Mouse (Mus musculus): ENCODE measurements around the gene Zbtb44. TPM values are rescaled to one million over a fixed set of nuclear protein-coding genes. Genes with fewer than 3 reads are reported as not detected.
"Not testable (repeated sequence)": the region's sequence is repeated elsewhere in the genome, so short reads cannot be mapped to it uniquely, and the experiment has no call there.

The Zbtb44 gene
- total RNA-seq, 2 experiments from 2014 or later: 27.0 to 57.9 TPM

DNA sequence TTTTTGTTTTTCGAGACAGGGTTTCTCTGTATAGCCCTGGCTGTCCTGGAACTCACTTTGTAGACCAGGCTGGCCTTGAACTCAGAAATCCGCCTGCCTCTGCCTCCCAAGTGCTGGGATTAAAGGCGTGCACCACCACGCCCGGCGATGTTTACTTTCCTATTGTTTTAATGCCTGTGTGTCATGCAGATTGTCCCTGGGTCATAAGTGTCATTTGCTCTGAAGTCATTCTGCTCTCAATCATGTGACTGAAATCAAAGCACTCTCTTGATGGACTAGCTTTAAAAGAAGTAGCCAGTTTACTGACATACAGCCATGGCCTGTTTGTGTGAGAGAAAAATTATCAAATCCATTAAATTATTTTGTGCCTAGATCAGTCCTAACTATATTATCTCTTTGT, 21.1 kb downstream of the Zbtb44 start:
- ATAC-seq (replicated peaks; ENCODE audit: poor library complexity): not testable (repeated sequence)

DNA sequence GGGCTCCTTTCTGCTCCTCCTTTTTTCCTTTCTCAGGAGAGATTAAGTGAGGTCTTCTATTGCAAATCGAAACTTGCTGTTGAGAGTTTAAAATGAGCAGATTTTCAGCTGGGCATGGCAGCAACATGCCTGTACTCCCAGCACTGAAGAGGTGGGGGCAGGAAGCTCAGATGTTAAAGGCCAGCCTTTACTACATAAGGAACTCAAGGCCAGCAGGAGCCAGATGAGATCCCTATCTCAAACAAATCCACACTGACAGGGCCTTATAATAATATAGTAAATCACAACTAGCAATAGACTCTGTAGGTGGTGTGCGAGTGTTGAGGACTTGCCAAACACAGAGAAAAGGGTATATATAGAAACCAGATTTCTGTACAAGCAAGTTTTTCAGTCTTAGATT, 28.3 kb downstream of the Zbtb44 start:
- no peak for ATAC-seq (replicated peaks; ENCODE audit: poor library complexity)

GRCm38 (mm10) chr9:31070706-31071105, 40.3 kb downstream of the Zbtb44 start:
- ATAC-seq (replicated peaks; ENCODE audit: poor library complexity): no peak

GRCm38 (mm10) chr9:31072256-31072655, 41.8 kb downstream of the Zbtb44 start:
- ATAC-seq (replicated peaks; ENCODE audit: poor library complexity): no peak

DNA sequence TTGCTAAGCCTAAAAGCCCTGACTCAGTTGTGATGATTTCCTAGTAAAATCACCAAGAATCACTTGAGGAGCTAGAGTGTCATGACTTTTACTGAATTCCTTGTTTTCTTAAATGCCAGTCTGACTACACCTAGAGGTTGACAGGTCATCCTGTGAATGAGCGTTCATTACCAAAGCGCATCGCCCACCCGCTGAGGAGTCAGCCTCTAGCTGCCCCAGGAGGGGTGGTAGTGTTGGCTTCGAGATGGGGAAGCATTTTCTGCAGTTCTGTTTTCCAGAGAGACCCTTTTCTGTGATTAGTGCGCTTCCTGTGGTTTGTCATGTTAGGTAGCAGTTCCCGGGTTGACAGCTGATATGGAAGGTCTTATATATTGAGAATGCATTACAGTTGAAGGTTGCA, 43.4 kb downstream of the Zbtb44 start:
- ATAC-seq (replicated peaks; ENCODE audit: poor library complexity): no peak

GRCm38 (mm10) chr9:31074836-31075235, 44.4 kb downstream of the Zbtb44 start:
- ATAC-seq (replicated peaks; ENCODE audit: poor library complexity): no peak

DNA sequence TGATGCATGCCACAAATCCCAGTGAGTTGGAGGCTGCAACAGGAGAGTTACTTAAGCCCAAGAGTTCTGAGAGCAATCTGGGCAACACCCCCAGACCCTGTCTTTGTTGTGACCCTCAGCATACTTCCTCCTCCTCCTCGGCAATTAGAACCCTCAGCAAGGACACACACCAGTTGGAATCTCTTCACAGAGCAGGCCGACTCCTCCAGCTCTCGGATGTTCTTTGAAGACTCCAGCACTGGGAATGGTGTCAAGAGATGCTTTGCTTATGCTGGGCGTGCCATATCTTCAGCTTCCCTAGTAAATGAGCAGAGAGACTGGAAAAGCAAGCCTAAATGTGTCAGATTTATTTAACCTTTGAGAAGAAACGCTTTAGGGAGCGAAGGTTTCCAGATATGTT, 50.3 kb downstream of the Zbtb44 start:
- ATAC-seq (replicated peaks; ENCODE audit: poor library complexity): no peak

- peak; percentile 81 for ATAC-seq (replicated peaks; ENCODE audit: poor library complexity)
Observed at GRCm38 (mm10) chr9:31082054-31082666, 51.7 kb downstream of the Zbtb44 start.

- no peak for ATAC-seq (replicated peaks; ENCODE audit: poor library complexity)
Observed at GRCm38 (mm10) chr9:31082771-31083170, 52.3 kb downstream of the Zbtb44 start.

DNA sequence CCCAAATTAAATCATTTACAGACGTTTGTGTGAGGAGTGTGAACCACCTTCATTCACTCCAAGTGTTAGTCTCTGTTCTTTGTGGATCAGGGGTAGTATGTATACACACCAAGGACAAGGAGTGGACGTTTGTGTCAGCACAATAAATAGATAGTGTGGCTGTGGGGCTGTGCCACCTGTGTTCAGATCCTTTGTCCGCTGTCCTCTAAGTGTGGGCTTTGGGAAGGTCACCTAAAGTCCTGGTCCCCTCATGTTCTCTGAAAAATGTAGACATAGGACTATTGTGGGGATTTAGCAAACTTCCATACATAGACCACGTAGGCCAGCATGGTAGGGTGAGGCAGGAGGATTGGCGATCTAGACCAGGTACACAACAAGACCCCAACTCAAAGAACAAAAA, 55.1 kb downstream of the Zbtb44 start:
- no peak for ATAC-seq (replicated peaks; ENCODE audit: poor library complexity)

DNA sequence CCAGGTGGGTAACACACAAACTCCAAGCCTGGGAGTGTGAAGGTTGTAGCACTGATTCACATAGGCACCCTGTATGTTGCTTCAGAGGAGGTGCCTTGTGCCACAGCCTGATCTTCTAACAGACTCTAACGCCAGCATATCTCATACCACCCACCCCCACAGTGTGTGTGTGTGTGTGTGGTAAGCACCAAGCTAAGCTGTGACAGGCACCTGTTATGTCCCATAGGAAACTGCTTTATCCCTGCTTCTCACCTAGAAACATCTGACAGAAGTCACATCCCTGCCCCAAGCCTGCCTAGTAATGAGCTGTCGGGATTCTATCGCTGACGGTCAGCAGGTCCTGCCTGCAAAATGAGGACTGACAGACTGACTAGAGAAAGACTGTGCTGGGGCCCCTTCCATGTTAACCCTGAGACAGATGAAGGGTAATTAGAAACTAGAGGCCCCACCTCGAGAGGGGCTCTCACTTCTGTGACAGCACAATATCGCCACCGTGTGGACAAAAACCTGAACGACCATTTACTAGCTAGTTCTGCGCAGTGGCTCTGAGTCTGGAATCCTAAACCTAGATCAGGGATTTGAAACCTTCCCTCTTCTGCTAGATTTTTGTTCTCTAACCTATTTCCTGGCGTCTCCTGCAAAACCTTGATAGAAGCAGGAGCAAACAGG, 55.8 kb downstream of the Zbtb44 start:
- peak; percentile 74 for ATAC-seq (replicated peaks; ENCODE audit: poor library complexity)

GRCm38 (mm10) chr9:31086754-31087145, 56.3 kb downstream of the Zbtb44 start:
- ATAC-seq (replicated peaks; ENCODE audit: poor library complexity): no peak

- ATAC-seq (replicated peaks; ENCODE audit: poor library complexity): no peak
Observed at GRCm38 (mm10) chr9:31087466-31087865, 57.0 kb downstream of the Zbtb44 start.

DNA sequence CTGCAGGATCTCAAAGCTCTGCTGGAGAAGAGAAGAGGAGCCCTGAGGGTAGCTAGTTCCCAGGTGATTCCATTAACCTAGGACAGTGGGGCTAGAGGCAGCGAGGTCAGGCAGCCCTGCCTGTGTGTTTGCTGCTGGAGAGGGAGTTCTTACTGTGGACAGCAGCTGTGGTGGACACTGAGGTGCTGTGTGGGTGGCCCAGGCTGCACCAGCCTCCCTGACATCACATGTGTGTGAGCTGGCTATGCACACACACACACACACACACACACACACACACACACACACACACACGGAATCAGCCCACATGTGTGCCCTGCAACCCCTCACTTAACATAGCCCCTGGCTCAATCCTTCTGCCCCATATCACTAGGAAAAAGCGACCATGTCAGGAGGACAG, 57.7 kb downstream of the Zbtb44 start:
- ATAC-seq (replicated peaks; ENCODE audit: poor library complexity): no peak

DNA sequence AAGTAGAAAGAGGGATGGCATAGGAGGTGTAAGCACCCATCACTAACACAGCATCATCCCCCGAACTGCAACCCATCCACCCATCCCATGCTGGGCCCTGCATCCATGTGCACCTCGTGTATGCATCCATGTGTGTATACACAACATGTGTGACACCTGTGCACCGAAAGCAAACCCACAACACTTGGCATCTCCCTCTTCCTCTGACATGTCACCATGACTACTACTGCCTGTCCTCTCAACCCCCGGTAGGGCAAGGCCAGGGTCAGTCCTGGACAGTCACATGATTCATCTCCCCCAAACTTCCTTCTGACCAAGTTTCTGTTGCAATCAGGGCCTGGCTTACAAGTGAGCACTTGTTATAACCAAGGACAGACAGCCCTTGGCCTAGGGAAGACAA, 58.4 kb downstream of the Zbtb44 start:
- no peak for ATAC-seq (replicated peaks; ENCODE audit: poor library complexity)

DNA sequence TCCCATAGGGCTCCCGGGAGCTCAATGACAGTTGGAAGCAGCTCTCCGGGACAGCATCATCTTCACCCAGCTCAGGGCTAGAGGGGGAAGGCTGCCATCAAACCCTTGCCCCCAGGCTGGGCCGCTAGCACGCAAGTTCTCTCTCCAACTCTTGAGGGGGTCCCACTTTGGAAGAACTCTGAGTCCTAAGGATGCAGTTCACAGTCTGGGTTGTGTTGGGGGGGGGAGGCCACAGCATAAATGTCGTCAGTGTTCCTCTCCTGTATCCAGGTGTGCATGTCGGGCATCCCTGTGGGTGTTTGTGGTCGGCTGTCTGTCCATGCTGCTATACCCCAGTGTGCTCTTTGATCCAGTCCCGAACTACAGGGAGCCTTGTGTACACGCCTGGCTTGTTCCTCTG, 59.1 kb downstream of the Zbtb44 start:
- ATAC-seq (replicated peaks; ENCODE audit: poor library complexity): no peak

GRCm38 (mm10) chr9:31090081-31091023, 59.9 kb downstream of the Zbtb44 start:
- ATAC-seq (replicated peaks; ENCODE audit: poor library complexity): no peak

DNA sequence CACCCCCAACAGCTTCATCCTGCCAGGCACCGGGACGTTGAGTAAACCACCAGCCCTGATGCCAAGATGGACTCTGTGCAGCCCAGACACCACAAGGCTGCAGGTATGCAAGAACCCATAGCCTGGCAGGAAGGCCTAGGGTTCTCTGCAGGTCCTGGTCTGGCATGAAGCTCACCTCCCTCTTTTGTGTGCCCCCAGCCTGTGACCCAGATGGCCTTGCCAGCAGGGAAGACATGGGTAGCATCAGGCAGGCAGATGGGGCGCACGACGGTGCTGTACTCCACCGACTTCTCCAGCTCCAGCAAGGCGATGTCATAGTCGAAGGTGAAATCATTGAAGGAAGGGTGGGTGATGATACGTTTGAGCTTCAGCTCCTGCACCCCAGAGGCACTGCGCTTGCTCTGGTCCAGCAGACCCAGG, 60.7 kb downstream of the Zbtb44 start:
- ATAC-seq (replicated peaks; ENCODE audit: poor library complexity): no peak

DNA sequence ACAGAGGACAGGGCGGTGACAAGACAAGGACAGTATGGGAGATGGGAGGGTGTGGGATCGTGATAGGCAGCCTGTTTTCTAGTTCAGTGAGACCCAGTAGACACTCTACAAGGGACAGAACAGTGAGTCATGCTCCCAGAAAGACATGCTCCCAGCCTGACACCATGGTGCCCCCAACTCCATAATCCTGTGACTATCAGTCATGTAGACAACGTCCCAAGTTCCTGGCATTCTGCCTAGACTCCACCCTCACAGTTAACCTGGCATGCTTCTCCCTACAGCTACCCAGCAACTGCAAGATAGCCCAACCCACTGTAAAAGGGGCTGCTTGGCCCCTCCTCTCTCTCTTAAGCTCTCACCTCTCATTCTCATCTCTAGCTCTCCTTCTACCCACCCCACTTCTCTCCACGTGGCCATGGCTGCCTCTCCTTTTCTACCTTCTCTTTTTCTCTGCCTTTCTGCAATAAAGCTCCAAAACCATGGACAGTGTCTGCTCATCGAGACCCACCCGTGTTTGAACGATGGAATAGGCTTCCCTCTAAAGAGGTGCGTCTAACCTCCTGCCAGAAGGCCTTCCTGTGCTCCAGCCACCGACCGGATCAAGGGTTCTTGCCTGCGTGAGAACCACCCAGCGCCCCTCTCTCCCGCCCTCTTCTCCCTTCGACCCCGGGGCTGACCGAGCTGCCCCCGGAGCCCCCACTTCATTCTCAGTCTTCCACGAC, 61.8 kb downstream of the Zbtb44 start:
- ATAC-seq (replicated peaks; ENCODE audit: poor library complexity): no peak

GRCm38 (mm10) chr9:31092833-31093195, 62.4 kb downstream of the Zbtb44 start:
- ATAC-seq (replicated peaks; ENCODE audit: poor library complexity): no peak; the same call in 1 of the 2 replicates

Measured in megakaryocyte progenitor cell, adult 5-6 weeks (primary cell).